Mouse (Mus musculus) Patski (cell line): Measurements from ENCODE around the gene Cul4b. TPM values are rescaled to one million over a fixed set of nuclear protein-coding genes. Genes with fewer than 3 reads are reported as not detected.
"Not testable (repeated sequence)": the region's sequence is repeated elsewhere in the genome, so short reads cannot be mapped to it uniquely, and the experiment has no call there.

Source experiments
- ATAC-seq: fragments of 100-300 bp; one replicate; pipeline ENCODE4 v1.8.0; 2021
- CTCF ChIA-PET: fragments of 350-600 bp; sonication (Branson Sonifier 250); formaldehyde crosslinking; loops from one replicate; lab custom pipeline; 2022; ENCODE audit warnings: inconsistent platforms; lab: Charles Lee
- POLR2A ChIA-PET: fragments of 350-600 bp; sonication (Branson Sonifier 250); formaldehyde crosslinking; loops from one replicate; lab custom pipeline; 2022; ENCODE audit warnings: antibody characterized with exemption, inconsistent platforms; lab: Charles Lee
- DNase-seq: peaks from one replicate; pipeline ENCODE4 v3.0.0-alpha.2; 2011; ENCODE audit warnings: low read depth, low spot score
- H3K27me3 ChIP-seq: fragments of 371-371 bp; one replicate; pipeline ENCODE4 v1.5.1; 2021
- CTCF ChIP-seq: fragments of 100-300 bp; IDR thresholded peaks from one replicate; pipeline ENCODE4 v1.5.1; 2021
- in situ Hi-C: fragments of 300-500 bp; cut with MboI; formaldehyde crosslinking; loops from 3 replicates; pipeline ENCODE4 v1.11.1; 2018; ENCODE audit warnings: low pct_unique_long_range_greater_than_20kb, mixed read lengths
- polyA plus RNA-seq: library from polyadenylated mRNA; unstranded; gene quantifications from one replicate; pipeline ENCODE4 v1.2.3, GENCODE M21; 2021

Cul4b gene
- polyA plus RNA-seq, 1 experiment from 2014 or later = 66.1 TPM

GRCm38 (mm10) chrX:38564542-38565175, 11.3 kb downstream of the Cul4b start:
- DNase-seq (peak; percentile 55), ATAC-seq (peak; percentile 91)
- in situ Hi-C loops = no loop called here
- H3K27me3 ChIP-seq = peaks cover 8% of the 10 kb centered on the region
- TF ChIP-seq CTCF = no peak
- ChIA-PET POLR2A (interaction anchor here (0.6 to 1.3 kb wide), 3 partner anchors 24 to 35 kb away, joined by 3 to 4 read pairs (median 4); partner anchors contain the start of gene Mcts1), CTCF (no interaction called here)

- DNase-seq = no peak
- H3K27me3 ChIP-seq = peaks cover 8% of the 10 kb centered on the region
- ChIA-PET POLR2A (interaction anchor here (0.6 kb wide), 1 partner anchor 28 kb away, joined by 3 read pairs; no protein-coding TSS in a partner anchor), CTCF (no interaction called here)
- no peak for TF ChIP-seq CTCF
- no peak for ATAC-seq
- in situ Hi-C loops = no loop called here
Observed at GRCm38 (mm10) chrX:38563941-38564541, 12.0 kb downstream of the Cul4b start.

- H3K27me3 ChIP-seq = peaks cover 40% of the 10 kb centered on the region
- TF ChIP-seq CTCF = no peak
- in situ Hi-C loops = loop anchor here (10.0 kb wide), 1 partner anchor 92 kb away; no protein-coding TSS in a partner anchor
- CTCF ChIA-PET = interaction anchor here (1.6 kb wide), 1 partner anchor 15 kb away, joined by 4 read pairs; no protein-coding TSS in a partner anchor
- DNase-seq (no peak), ATAC-seq (no peak)
- POLR2A ChIA-PET = no interaction called here
Observed at GRCm38 (mm10) chrX:38553255-38553654, 22.7 kb downstream of the Cul4b start.

DNA sequence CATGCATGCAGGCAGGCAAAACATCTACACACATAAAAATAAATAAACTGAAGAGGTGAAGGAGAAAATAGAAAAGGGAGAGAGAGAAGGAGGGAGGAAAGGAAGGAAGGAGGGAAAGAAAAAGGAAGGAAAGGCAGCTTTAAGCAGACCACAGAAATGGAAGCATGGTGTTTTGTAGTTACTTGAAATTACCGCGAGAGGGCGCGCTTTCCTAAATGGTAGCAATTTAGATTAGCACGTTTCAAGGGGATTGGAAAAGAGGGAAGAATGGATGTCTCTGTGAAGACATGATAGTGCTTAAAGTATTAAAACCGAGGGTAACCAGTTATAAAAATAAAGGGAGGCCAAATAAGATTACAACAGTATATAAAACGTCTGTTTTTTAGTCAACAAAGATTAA, 61.4 kb downstream of the Cul4b start:
- peak; percentile 62 for TF ChIP-seq CTCF
- POLR2A ChIA-PET = interaction anchor here (0.6 kb wide), 1 partner anchor 12 kb away, joined by 3 read pairs; no protein-coding TSS in a partner anchor
- no peak for ATAC-seq
- CTCF ChIA-PET = interaction anchor here (1.1 to 1.3 kb wide), 3 partner anchors 9 to 41 kb away, joined by 4 to 5 read pairs (median 5); no protein-coding TSS in a partner anchor
- H3K27me3 ChIP-seq = no peaks in the 10 kb centered on the region
- in situ Hi-C loops = loop anchor here (10.0 to 25.0 kb wide), 2 partner anchors 130 to 248 kb away; partner anchors contain the start of gene 6030498E09Rik
- no peak for DNase-seq

DNA sequence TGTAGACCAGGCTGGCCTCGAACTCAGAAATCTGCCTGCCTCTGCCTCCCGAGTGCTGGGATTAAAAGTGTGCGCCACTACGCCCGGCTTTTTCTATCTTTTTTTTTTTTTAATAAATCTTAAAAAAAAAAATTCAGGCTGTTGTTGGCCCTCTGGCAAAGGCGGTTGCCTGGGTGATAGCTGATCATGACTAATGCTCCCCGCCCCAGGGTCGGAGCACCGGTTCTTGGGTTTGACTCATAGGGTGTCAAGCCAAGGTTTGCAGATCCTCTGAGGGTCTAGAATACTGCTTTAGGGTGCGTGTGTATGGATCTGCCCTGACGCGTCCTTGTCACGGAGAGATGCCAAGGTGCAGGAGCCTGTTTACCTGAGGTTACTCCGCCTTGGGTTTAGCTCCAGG, 71.2 kb downstream of the Cul4b start:
- POLR2A ChIA-PET = interaction anchor here (0.6 kb wide), 1 partner anchor 20 kb away, joined by 3 read pairs; no protein-coding TSS in a partner anchor
- TF ChIP-seq CTCF = no peak
- CTCF ChIA-PET = interaction anchor here (0.8 kb wide), 1 partner anchor 27 kb away, joined by 3 read pairs; no protein-coding TSS in a partner anchor
- DNase-seq = no peak
- no peak for ATAC-seq
- in situ Hi-C loops = loop anchor here (5.0 to 25.0 kb wide), 2 partner anchors 257 to 687 kb away; partner anchors contain the start of gene 6030498E09Rik
- H3K27me3 ChIP-seq = peaks cover 11% of the 10 kb centered on the region

- in situ Hi-C loops = loop anchor here (25.0 kb wide), 1 partner anchor 260 kb away; the partner anchor contains the start of gene 6030498E09Rik
- ATAC-seq, CTCF ChIA-PET, POLR2A ChIA-PET, H3K27me3 ChIP-seq, DNase-seq: not testable (repeated sequence)
- TF ChIP-seq CTCF = peak; percentile 52
Observed at GRCm38 (mm10) chrX:38502182-38502581, 73.8 kb downstream of the Cul4b start.

DNA sequence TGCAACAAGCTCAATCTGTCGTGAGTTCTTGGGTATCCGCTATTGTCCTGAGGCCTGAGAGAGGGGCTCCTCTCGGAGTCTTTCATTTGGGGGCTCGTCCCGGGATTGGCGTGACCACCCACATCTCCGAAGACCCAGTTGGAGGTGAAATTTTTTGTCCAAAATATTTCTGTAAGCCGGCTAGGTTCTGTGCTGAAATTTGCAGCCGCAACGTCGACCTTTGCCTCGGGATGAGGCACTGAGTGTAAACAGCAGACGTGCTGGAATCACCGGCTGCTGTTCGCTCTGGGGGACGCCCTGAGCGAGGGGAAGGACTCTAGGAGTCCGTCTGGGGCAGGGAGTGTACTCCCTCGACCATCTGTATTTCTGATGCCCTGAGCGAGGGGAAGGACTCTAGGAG, 90.5 kb downstream of the Cul4b start:
- CTCF ChIA-PET, DNase-seq, ATAC-seq, in situ Hi-C loops, H3K27me3 ChIP-seq, POLR2A ChIA-PET: not testable (repeated sequence)

Other genes starting within 250 kb of the Cul4b start
- gene Lamp2, start 119.7 kb downstream of the Cul4b start, polyA plus RNA-seq = 415 TPM
- 82.4 TPM for gene Mcts1, start 24.4 kb upstream of the Cul4b start, polyA plus RNA-seq
- gene C1galt1c1, start 58.9 kb upstream of the Cul4b start, polyA plus RNA-seq = 37.1 TPM
- gene 6030498E09Rik, start 196.5 kb upstream of the Cul4b start, polyA plus RNA-seq = not detected